Mouse (Mus musculus) thymus, postnatal 14 days (tissue): ENCODE data around the gene Lin37.

Experiments used
- DNase-seq: peaks from one replicate; pipeline ENCODE4 v3.0.0; 2021

The Lin37 gene

GRCm38 (mm10) chr7:30552102-30553020 lies 7.3 kb downstream of the Lin37 start, which contains the start of the genes Hspb6 and Proser3:
TSS of gene Hspb6 (plus strand) at chr7:30552178.
TSS of gene Proser3 (minus strand) at chr7:30552299.
- peak; percentile 96 for DNase-seq

- DNase-seq, result peak; percentile 66
Observed at GRCm38 (mm10) chr7:30551445-30552101, 8.1 kb downstream of the Lin37 start.

GRCm38 (mm10) chr7:30550603-30551002 lies 9.0 kb downstream of the Lin37 start:
- DNase-seq, result no peak

GRCm38 (mm10) chr7:30549880-30550279 lies 9.8 kb downstream of the Lin37 start:
- no peak for DNase-seq

GRCm38 (mm10) chr7:30544327-30544726 lies 15.3 kb downstream of the Lin37 start:
- DNase-seq, result no peak

- no peak for DNase-seq
Observed at GRCm38 (mm10) chr7:30540572-30540971, 19.1 kb downstream of the Lin37 start.

GRCm38 (mm10) chr7:30534633-30535577 lies 24.7 kb downstream of the Lin37 start, which contains the start of gene Arhgap33:
TSS of gene Arhgap33 (minus strand) at chr7:30535060.
- DNase-seq, result peak; percentile 98

GRCm38 (mm10) chr7:30533941-30534632 lies 25.6 kb downstream of the Lin37 start:
- DNase-seq, result no peak

- no peak for DNase-seq
Observed at GRCm38 (mm10) chr7:30532931-30533330, 26.7 kb downstream of the Lin37 start.

- no peak for DNase-seq
Observed at GRCm38 (mm10) chr7:30531291-30531815, 28.3 kb downstream of the Lin37 start.

GRCm38 (mm10) chr7:30526981-30527380 lies 32.7 kb downstream of the Lin37 start:
- no peak for DNase-seq

- DNase-seq, result no peak
Observed at GRCm38 (mm10) chr7:30526399-30526798, 33.2 kb downstream of the Lin37 start.

GRCm38 (mm10) chr7:30525954-30526353 lies 33.7 kb downstream of the Lin37 start:
- no peak for DNase-seq

- DNase-seq, result no peak
Observed at GRCm38 (mm10) chr7:30524487-30524886, 35.2 kb downstream of the Lin37 start.

- DNase-seq, result no peak
Observed at GRCm38 (mm10) chr7:30522871-30523270, 36.8 kb downstream of the Lin37 start.

GRCm38 (mm10) chr7:30520856-30521255 lies 38.8 kb downstream of the Lin37 start:
- no peak for DNase-seq

- DNase-seq, result no peak
Observed at GRCm38 (mm10) chr7:30520396-30520795, 39.2 kb downstream of the Lin37 start.

GRCm38 (mm10) chr7:30518325-30518724 lies 41.3 kb downstream of the Lin37 start:
- DNase-seq, result no peak

- DNase-seq, result no peak
Observed at GRCm38 (mm10) chr7:30515003-30515760, 44.5 kb downstream of the Lin37 start.

- no peak for DNase-seq
Observed at GRCm38 (mm10) chr7:30508061-30508460, 51.6 kb downstream of the Lin37 start.
